Mouse (Mus musculus) megakaryocyte-erythroid progenitor cell, adult 5-6 weeks (primary cell): ENCODE results near the gene Nrros. TPM values are rescaled to one million over a fixed set of nuclear protein-coding genes. Genes with fewer than 3 reads are reported as not detected.
"Not testable (repeated sequence)": the region's sequence is repeated elsewhere in the genome, so short reads cannot be mapped to it uniquely, and the experiment has no call there.

ENCODE experiments used
- ATAC-seq: replicated peaks from 2 replicates; pipeline ENCODE4 v1.8.0; 2016; ENCODE audit warnings: mild to moderate bottlenecking, inconsistent platforms; ENCODE audit not compliant: severe bottlenecking, poor library complexity, low FRiP score, low TSS enrichment
- total RNA-seq, 2 experiments: library from RNA; stranded (forward) in 1 of 2; stranded (reverse) in 1 of 2; fragments of 200-1000, 215-1000 nt in 1 of 2; fragments of >200 nt in 1 of 2; fragmentation: Nextera tagmentation in 1 of 2; gene quantifications; 2 replicates each; pipeline ENCODE4 v1.2.3; 2014 to 2017

The Nrros gene
- total RNA-seq, 2 experiments from 2014 or later = 40.3 to 53.3 TPM

GRCm38 (mm10) chr16:32124444-32125335 lies 40.7 kb downstream of the Nrros start:
- no peak for ATAC-seq

- no peak for ATAC-seq
Measured at GRCm38 (mm10) chr16:32124020-32124419, 41.4 kb downstream of the Nrros start.

GRCm38 (mm10) chr16:32120454-32120853 lies 44.9 kb downstream of the Nrros start:
- ATAC-seq = no peak

- ATAC-seq = peak; percentile 46
Measured at GRCm38 (mm10) chr16:32116186-32116585, 49.2 kb downstream of the Nrros start.

- 0 out of 2 replicates have a peak, but pooled peaks have one; percentile 4 for ATAC-seq
Measured at GRCm38 (mm10) chr16:32115781-32116180, 49.6 kb downstream of the Nrros start.

GRCm38 (mm10) chr16:32114968-32115695 lies 50.3 kb downstream of the Nrros start:
- no peak for ATAC-seq

- ATAC-seq = no peak
Measured at GRCm38 (mm10) chr16:32114406-32114805, 51.0 kb downstream of the Nrros start.

- ATAC-seq = peak; percentile 73
Measured at GRCm38 (mm10) chr16:32113541-32114218, 51.7 kb downstream of the Nrros start.

- no peak for ATAC-seq
Measured at GRCm38 (mm10) chr16:32110951-32111699, 54.3 kb downstream of the Nrros start.

- no peak for ATAC-seq
Measured at GRCm38 (mm10) chr16:32108578-32108977, 56.8 kb downstream of the Nrros start.

GRCm38 (mm10) chr16:32108170-32108569 lies 57.2 kb downstream of the Nrros start:
- 0 out of 2 replicates have a peak, but pooled peaks have one; percentile 48 for ATAC-seq

GRCm38 (mm10) chr16:32107342-32108045 lies 57.9 kb downstream of the Nrros start:
- peak; percentile 44; the same call in 1 of the 2 replicates for ATAC-seq

GRCm38 (mm10) chr16:32105698-32106097 lies 59.7 kb downstream of the Nrros start:
- no peak for ATAC-seq

- no peak for ATAC-seq
Measured at GRCm38 (mm10) chr16:32102295-32102694, 63.1 kb downstream of the Nrros start.

GRCm38 (mm10) chr16:32099638-32100150 lies 65.7 kb downstream of the Nrros start, which contains the start of the genes Pigx and Cep19:
TSS of gene Pigx (minus strand) at chr16:32099740.
TSS of gene Cep19 (plus strand) at chr16:32099800.
- peak; percentile 95 for ATAC-seq

GRCm38 (mm10) chr16:32098897-32099637 lies 66.3 kb downstream of the Nrros start:
- peak; percentile 56 for ATAC-seq

- not testable (repeated sequence) for ATAC-seq
Measured at GRCm38 (mm10) chr16:32097757-32098156, 67.6 kb downstream of the Nrros start.
